Mouse (Mus musculus) ZHBTc4 (cell line): ENCODE data around the gene Cd46.
A peak's percentile ranks its signal among the peaks of the same experiment; 100 is the strongest.

Experiments used
- DNase-seq: peaks from one replicate; pipeline ENCODE4 v3.0.0-alpha.2; 2011; ENCODE audit warnings: low read depth, low spot score

Gene Cd46

GRCm38 (mm10) chr1:195092220-195092720, at the start of gene Cd46:
Gene Cd46, minus strand, starts transcription at chr1:195092249.
- DNase-seq: peak; percentile 88

GRCm38 (mm10) chr1:195132070-195132469, 40.0 kb upstream of the Cd46 start:
- DNase-seq: no peak

- DNase-seq: no peak
Observed at GRCm38 (mm10) chr1:195131675-195132015, 39.6 kb upstream of the Cd46 start.

GRCm38 (mm10) chr1:195130953-195131674, 39.1 kb upstream of the Cd46 start, which contains the start of gene Cr1l:
Gene Cr1l, minus strand, starts transcription at chr1:195131586.
- peak; percentile 88 for DNase-seq

GRCm38 (mm10) chr1:195130479-195130878, 38.4 kb upstream of the Cd46 start:
- peak; percentile 19 for DNase-seq

- no peak for DNase-seq
Observed at GRCm38 (mm10) chr1:195129867-195130266, 37.8 kb upstream of the Cd46 start.

GRCm38 (mm10) chr1:195114414-195114813, 22.4 kb upstream of the Cd46 start:
- DNase-seq: no peak

- peak; percentile 35 for DNase-seq
Observed at GRCm38 (mm10) chr1:195113621-195114020, 21.6 kb upstream of the Cd46 start.

GRCm38 (mm10) chr1:195100693-195101092, 8.6 kb upstream of the Cd46 start:
- DNase-seq: no peak

GRCm38 (mm10) chr1:195098004-195098403, 6.0 kb upstream of the Cd46 start:
- no peak for DNase-seq

GRCm38 (mm10) chr1:195091699-195092219, 290 bp downstream of the Cd46 start:
- no peak for DNase-seq

GRCm38 (mm10) chr1:195082142-195082541, 9.9 kb downstream of the Cd46 start:
- no peak for DNase-seq

GRCm38 (mm10) chr1:195040437-195040836, 51.6 kb downstream of the Cd46 start:
- DNase-seq: peak; percentile 58

- DNase-seq: no peak
Observed at GRCm38 (mm10) chr1:195038386-195038785, 53.7 kb downstream of the Cd46 start.

- no peak for DNase-seq
Observed at GRCm38 (mm10) chr1:195037985-195038384, 54.1 kb downstream of the Cd46 start.

- no peak for DNase-seq
Observed at GRCm38 (mm10) chr1:195037483-195037882, 54.6 kb downstream of the Cd46 start.

- DNase-seq: peak; percentile 17
Observed at GRCm38 (mm10) chr1:195033941-195034340, 58.1 kb downstream of the Cd46 start.

- DNase-seq: no peak
Observed at GRCm38 (mm10) chr1:195032738-195033137, 59.3 kb downstream of the Cd46 start.

- DNase-seq: no peak
Observed at GRCm38 (mm10) chr1:195031786-195032185, 60.3 kb downstream of the Cd46 start.

- no peak for DNase-seq
Observed at GRCm38 (mm10) chr1:195027507-195027906, 64.5 kb downstream of the Cd46 start.

GRCm38 (mm10) chr1:195023848-195024247, 68.2 kb downstream of the Cd46 start:
- no peak for DNase-seq

GRCm38 (mm10) chr1:195021831-195022230, 70.2 kb downstream of the Cd46 start:
- no peak for DNase-seq

GRCm38 (mm10) chr1:195019062-195019600, 72.9 kb downstream of the Cd46 start:
- DNase-seq: no peak
